Mouse (Mus musculus) ES-Bruce4 (cell line): ENCODE measurements around the gene Cdhr5. TPM values are rescaled to one million over a fixed set of nuclear protein-coding genes. Genes with fewer than 3 reads are reported as not detected.

Source experiments
- H3K27ac ChIP-seq: 2 replicates; pipeline ENCODE4 v1.5.1; 2012; ENCODE audit warnings: low read length, inconsistent platforms; ENCODE audit not compliant: insufficient read depth
- H3K27me3 ChIP-seq: 2 replicates; pipeline ENCODE4 v1.6.1; 2012; ENCODE audit warnings: mild to moderate bottlenecking, low read length, inconsistent platforms; ENCODE audit not compliant: control insufficient read depth, poor library complexity, insufficient read depth, severe bottlenecking
- H3K36me3 ChIP-seq: 2 replicates; pipeline ENCODE4 v1.6.1; 2012; ENCODE audit warnings: inconsistent platforms, mild to moderate bottlenecking, low read length, moderate library complexity; ENCODE audit not compliant: control insufficient read depth, poor library complexity, insufficient read depth, severe bottlenecking
- H3K4me1 ChIP-seq: one replicate; pipeline ENCODE4 v1.8.1; 2011; ENCODE audit warnings: low read length; ENCODE audit not compliant: control insufficient read depth, insufficient read depth
- H3K4me3 ChIP-seq: 2 replicates; pipeline ENCODE4 v1.5.1; 2011; ENCODE audit warnings: low read depth, mild to moderate bottlenecking, low read length
- H3K9ac ChIP-seq: 2 replicates; pipeline ENCODE4 v1.6.1; 2012; ENCODE audit warnings: low read depth, mild to moderate bottlenecking, inconsistent platforms; ENCODE audit not compliant: poor library complexity, severe bottlenecking
- H3K9me3 ChIP-seq: replicated peaks from 2 replicates; pipeline ENCODE4 v1.6.1; 2012; ENCODE audit warnings: mild to moderate bottlenecking, low read length, inconsistent platforms; ENCODE audit not compliant: control insufficient read depth, poor library complexity, insufficient read depth, severe bottlenecking
- CTCF ChIP-seq: IDR thresholded peaks from one replicate; pipeline ENCODE4 v1.8.1; 2011; ENCODE audit warnings: low read depth, low read length
- EP300 ChIP-seq: IDR thresholded peaks from 2 replicates; pipeline ENCODE4 v1.6.1; 2011; ENCODE audit warnings: low read depth, low read length; ENCODE audit not compliant: insufficient read depth
- POLR2A ChIP-seq: IDR thresholded peaks from one replicate; pipeline ENCODE4 v1.8.1; 2011; ENCODE audit warnings: low read length; ENCODE audit not compliant: insufficient read depth
- polyA plus RNA-seq: library from polyadenylated mRNA; stranded (reverse); fragments of >200 nt; gene quantifications from 2 replicates; pipeline ENCODE4 v1.2.4, GENCODE M21; 2011; ENCODE audit warnings: low read depth; ENCODE audit not compliant: missing spikeins, insufficient read depth, insufficient read length

Gene Cdhr5
- polyA plus RNA-seq: not detected in 2 replicates

DNA sequence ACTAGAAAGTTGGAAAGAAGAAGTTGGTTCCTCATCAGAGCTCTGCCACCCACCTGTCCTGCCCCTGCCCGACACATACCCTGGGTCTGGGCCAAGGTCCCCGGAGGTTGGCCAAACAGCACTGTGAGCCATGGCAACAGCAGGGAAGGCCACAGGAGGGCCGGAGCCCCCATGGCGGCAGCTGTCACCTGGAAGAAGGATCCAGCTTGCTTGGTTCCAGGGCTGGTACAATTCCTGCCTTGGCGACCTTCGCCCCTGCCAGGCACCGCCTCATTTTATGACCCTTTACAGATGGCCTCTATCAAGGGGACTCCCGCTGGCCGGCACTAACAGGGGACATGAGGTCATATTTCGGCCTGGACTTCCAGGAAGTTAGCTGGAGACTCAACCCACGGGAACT lies at the start of gene Cdhr5:
Gene Cdhr5, minus strand, starts transcription at position 241 of the 400 bp plus-strand sequence.
- Histone ChIP-seq H3K9me3 (no peaks in the 10 kb centered on the region), H3K4me3 (no peak within 1 kb of the TSS), H3K36me3 (no peaks in the 10 kb centered on the region), H3K4me1 (peaks cover 1% of the 10 kb centered on the region), H3K27ac (no peak within 1 kb of the TSS), H3K9ac (no peak within 1 kb of the TSS), H3K27me3 (no peaks in the 10 kb centered on the region)
- TF ChIP-seq EP300: no peak
- no peak for TF ChIP-seq CTCF
- no peak for TF ChIP-seq POLR2A

DNA sequence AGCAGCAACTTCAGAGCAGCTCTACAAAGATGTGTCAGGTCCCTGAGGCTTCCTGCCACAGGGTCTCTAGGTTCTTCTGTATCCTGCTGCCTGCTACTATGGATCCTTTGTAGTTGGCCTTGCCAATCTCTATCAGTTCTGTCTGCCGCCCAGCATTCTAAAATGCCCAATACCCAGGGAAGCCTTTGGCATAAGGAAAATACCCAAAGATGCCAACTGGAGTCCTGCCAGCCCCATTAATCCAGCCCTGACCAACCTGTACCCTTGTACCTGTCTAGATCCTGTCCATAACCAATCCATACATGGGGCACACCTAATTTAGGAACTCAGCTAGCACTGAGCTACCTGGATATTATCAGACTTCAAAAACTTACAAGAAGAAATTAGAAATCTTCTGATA lies 48.1 kb upstream of the Cdhr5 start:
- H3K4me1 ChIP-seq: peaks cover 7% of the 10 kb centered on the region
- H3K4me3 ChIP-seq: no peak overlapping the region
- TF ChIP-seq CTCF: no peak
- TF ChIP-seq POLR2A: no peak
- TF ChIP-seq EP300: no peak
- no peaks in the 10 kb centered on the region for H3K27me3 ChIP-seq
- peaks cover 27% of the 10 kb centered on the region for H3K36me3 ChIP-seq
- no peak overlapping the region for H3K9ac ChIP-seq
- H3K27ac ChIP-seq: no peak overlapping the region
- no peaks in the 10 kb centered on the region for H3K9me3 ChIP-seq

DNA sequence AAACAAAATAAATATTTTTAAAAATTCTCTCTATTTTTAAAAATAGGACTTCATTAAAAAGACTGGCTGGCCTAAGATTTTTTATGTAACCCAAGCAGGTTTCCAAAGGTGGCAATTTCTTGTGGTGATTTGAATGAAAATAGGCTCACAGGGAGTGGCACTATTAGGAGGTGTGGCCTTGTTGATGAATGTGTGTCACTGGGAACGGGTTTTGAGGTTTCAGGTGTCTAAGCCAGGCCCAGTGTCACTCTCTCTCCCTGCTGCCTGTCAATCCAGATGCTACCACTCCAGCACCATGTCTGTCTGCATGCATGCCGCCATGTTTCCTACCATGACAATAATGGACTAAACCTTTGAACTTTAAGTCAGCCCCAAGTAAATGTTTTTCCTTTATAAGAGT lies 42.9 kb upstream of the Cdhr5 start:
- Histone ChIP-seq H3K27me3 (no peaks in the 10 kb centered on the region), H3K9me3 (no peaks in the 10 kb centered on the region), H3K36me3 (peaks cover 46% of the 10 kb centered on the region), H3K4me3 (no peak overlapping the region), H3K27ac (no peak overlapping the region), H3K4me1 (no peaks in the 10 kb centered on the region), H3K9ac (no peak overlapping the region)
- no peak for TF ChIP-seq CTCF
- TF ChIP-seq POLR2A: no peak
- no peak for TF ChIP-seq EP300

DNA sequence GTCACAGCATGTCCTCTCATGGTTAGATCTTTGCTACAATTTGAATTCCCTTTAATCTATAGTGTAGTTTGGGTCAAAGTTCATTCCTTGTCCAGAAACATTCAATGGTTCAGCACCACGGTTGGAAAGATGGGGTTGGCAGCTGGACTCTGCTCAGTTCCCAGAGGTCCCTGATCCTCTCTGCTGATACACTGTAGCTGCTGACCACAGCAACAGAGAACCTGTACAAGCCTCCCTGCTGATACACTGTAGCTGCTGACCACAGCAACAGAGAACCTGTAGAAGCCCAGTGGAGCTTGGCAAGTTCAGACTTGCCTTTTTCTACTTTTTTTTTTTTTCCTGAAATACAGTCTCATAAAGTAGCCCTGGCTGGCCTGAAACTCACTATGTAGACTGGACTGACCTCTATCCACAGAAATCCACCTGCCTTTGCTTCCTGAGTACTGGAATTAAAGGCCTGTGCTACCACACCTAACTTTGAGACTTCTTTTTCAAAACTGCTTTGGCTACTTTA lies 41.1 kb upstream of the Cdhr5 start:
- Histone ChIP-seq H3K9ac (no peak overlapping the region), H3K4me3 (no peak overlapping the region), H3K27me3 (no peaks in the 10 kb centered on the region), H3K36me3 (peaks cover 56% of the 10 kb centered on the region), H3K9me3 (no peaks in the 10 kb centered on the region), H3K4me1 (no peaks in the 10 kb centered on the region), H3K27ac (no peak overlapping the region)
- TF ChIP-seq POLR2A (no peak), EP300 (no peak), CTCF (no peak)

DNA sequence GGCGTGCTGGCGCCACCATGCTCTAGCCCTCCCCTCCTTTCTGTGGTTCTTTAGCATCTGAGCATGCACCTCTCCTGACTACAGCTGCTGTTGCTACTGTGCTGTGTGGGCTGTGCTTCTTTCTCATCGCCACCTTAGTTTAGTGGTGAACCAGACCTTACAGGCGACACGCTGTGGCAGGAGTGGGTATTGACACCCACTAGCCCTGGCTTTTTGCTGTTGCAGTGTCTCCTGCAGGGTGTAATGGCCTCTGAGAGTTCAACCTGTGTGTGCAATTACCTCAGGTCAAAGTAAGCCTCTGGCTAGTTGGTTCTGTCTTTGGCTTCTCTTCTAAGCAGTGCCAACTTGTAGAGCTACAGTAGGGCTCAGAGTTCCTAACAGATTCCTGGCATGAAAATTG lies 39.4 kb upstream of the Cdhr5 start:
- TF ChIP-seq EP300: no peak
- peak; percentile 64 for TF ChIP-seq CTCF
- TF ChIP-seq POLR2A: no peak
- H3K9me3 ChIP-seq: no peaks in the 10 kb centered on the region
- H3K27me3 ChIP-seq: no peaks in the 10 kb centered on the region
- H3K4me1 ChIP-seq: no peaks in the 10 kb centered on the region
- H3K4me3 ChIP-seq: no peak overlapping the region
- H3K9ac ChIP-seq: no peak overlapping the region
- no peak overlapping the region for H3K27ac ChIP-seq
- peaks cover 52% of the 10 kb centered on the region for H3K36me3 ChIP-seq

DNA sequence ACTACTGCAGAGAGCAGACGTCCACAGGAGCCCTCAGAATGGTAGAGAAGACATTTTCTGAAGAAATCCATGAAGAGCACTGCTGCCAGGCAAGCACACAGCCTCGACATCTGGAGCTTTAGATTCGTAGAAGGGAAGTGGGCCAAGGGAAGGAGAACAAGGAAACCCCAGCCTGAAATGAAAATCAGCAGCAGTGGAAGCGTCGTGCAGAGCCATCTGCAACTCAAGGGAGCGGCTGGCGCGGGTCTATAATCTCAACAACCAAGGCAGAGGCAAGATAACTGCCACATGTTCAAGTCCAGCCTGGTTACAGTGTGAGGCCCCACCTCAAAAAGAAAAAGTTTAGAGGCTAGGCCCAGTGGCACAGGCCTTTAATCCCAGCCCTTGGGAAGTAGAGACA lies 38.5 kb upstream of the Cdhr5 start:
- H3K27me3 ChIP-seq: no peaks in the 10 kb centered on the region
- no peaks in the 10 kb centered on the region for H3K9me3 ChIP-seq
- no peaks in the 10 kb centered on the region for H3K4me1 ChIP-seq
- H3K27ac ChIP-seq: no peak overlapping the region
- peaks cover 50% of the 10 kb centered on the region for H3K36me3 ChIP-seq
- H3K4me3 ChIP-seq: no peak overlapping the region
- no peak overlapping the region for H3K9ac ChIP-seq
- no peak for TF ChIP-seq CTCF
- TF ChIP-seq POLR2A: no peak
- TF ChIP-seq EP300: no peak

DNA sequence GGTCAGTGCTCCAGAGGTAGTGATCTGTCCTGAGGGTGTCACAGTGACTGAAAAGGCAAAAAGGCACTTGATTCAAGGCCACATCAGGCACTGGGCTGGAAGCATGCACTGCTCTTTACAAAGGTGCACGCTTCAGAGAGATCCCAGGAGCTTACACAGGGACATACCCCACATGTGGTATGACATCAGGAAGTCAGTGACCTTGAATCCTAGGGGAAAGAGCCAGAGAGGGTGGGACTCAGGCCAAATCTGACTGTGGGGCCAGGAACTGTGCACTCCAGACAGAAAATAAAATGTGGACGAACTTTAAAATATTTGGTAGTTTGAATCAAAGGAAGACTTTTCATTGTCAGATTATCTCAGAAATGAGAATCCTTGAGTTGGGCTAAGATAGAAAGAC lies 37.8 kb upstream of the Cdhr5 start:
- H3K27me3 ChIP-seq: no peaks in the 10 kb centered on the region
- H3K36me3 ChIP-seq: peaks cover 56% of the 10 kb centered on the region

More for the DNA sequence above, 37.8 kb upstream of the Cdhr5 start:
- Histone ChIP-seq H3K9ac (no peak overlapping the region), H3K27ac (no peak overlapping the region), H3K9me3 (no peaks in the 10 kb centered on the region), H3K4me1 (no peaks in the 10 kb centered on the region), H3K4me3 (no peak overlapping the region)
- TF ChIP-seq EP300 (no peak), POLR2A (no peak), CTCF (no peak)
